Mouse (Mus musculus) small intestine, adult 2 months (tissue): ENCODE measurements around the gene Tlr7.

Source experiments
- CTCF ChIP-seq: fragments of 200-500 bp; IDR thresholded peaks from 2 replicates; pipeline ENCODE4 v1.5.1; 2012; ENCODE audit warnings: low read depth, mild to moderate bottlenecking, control low read depth, inconsistent platforms, low read length, moderate library complexity, mixed read lengths; ENCODE audit not compliant: insufficient replicate concordance, insufficient read length; ENCODE audit errors: extremely low read depth
- POLR2A ChIP-seq: fragments of 200-500 bp; IDR thresholded peaks from 2 replicates; pipeline ENCODE4 v1.6.1; 2012; ENCODE audit warnings: low read depth, mild to moderate bottlenecking, control low read depth, inconsistent platforms, low read length, moderate library complexity

DNA sequence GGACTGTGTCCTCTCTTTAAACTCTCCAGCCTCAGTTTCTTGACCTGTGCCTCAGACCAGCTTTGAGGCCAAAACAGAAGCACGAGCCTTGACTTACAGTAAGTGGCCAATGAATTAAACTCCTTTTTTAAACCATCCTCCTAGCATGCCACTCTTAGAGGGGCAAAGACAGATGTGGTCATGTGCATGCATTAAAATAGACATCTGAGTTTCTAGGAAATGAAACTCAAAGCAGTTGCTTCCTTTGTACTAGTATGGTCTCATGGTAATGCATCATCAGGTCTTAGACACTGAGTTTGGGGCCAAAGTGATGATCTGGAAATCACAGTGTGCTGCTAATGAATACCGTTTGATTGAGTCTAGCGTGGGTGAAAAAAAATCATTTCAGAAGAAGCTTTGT, 1.8 kb downstream of the Tlr7 start:
- TF ChIP-seq CTCF (no peak), POLR2A (no peak)
